Mouse (Mus musculus) urinary bladder, adult 18-20 months (tissue): ENCODE results near the gene Card11.

Source experiments
- DNase-seq, 2 experiments: peaks; one replicate each; pipeline ENCODE4 v3.0.0; 2022; ENCODE audit warnings: low spot score in 2 of 2, mixed read lengths in 2 of 2

The Card11 gene

GRCm38 (mm10) chr5:140918519-140918918 is 81.9 kb downstream of the Card11 start:
- no peak for DNase-seq

- no peak for DNase-seq
Measured at GRCm38 (mm10) chr5:140917807-140918206, 82.6 kb downstream of the Card11 start.

- DNase-seq, result no peak
Measured at GRCm38 (mm10) chr5:140910841-140911240, 89.5 kb downstream of the Card11 start.

- no peak for DNase-seq
Measured at GRCm38 (mm10) chr5:140900866-140901265, 99.5 kb downstream of the Card11 start.

- no peak for DNase-seq
Measured at GRCm38 (mm10) chr5:140891080-140891479, 109.3 kb downstream of the Card11 start.

- DNase-seq, result no peak
Measured at GRCm38 (mm10) chr5:140890050-140890449, 110.3 kb downstream of the Card11 start.

- DNase-seq, result no peak
Measured at GRCm38 (mm10) chr5:140889539-140889938, 110.8 kb downstream of the Card11 start.

GRCm38 (mm10) chr5:140887871-140888270 is 112.5 kb downstream of the Card11 start:
- DNase-seq, result no peak

GRCm38 (mm10) chr5:140884966-140885365 is 115.4 kb downstream of the Card11 start:
- DNase-seq, result no peak

- DNase-seq, result no peak
Measured at GRCm38 (mm10) chr5:140882391-140882790, 118.0 kb downstream of the Card11 start.

GRCm38 (mm10) chr5:140880151-140880550 is 120.2 kb downstream of the Card11 start:
- no peak for DNase-seq

GRCm38 (mm10) chr5:140878644-140879043 is 121.7 kb downstream of the Card11 start:
- no peak for DNase-seq

- no peak for DNase-seq
Measured at GRCm38 (mm10) chr5:140873736-140874307, 126.6 kb downstream of the Card11 start.

GRCm38 (mm10) chr5:140873039-140873551 is 127.3 kb downstream of the Card11 start:
- no peak for DNase-seq

- no peak for DNase-seq
Measured at GRCm38 (mm10) chr5:140872532-140873038, 127.8 kb downstream of the Card11 start.

GRCm38 (mm10) chr5:140871241-140871640 is 129.1 kb downstream of the Card11 start:
- DNase-seq, result no peak

- DNase-seq, result no peak
Measured at GRCm38 (mm10) chr5:140869034-140869433, 131.3 kb downstream of the Card11 start.

GRCm38 (mm10) chr5:140859730-140860129 is 140.7 kb downstream of the Card11 start:
- no peak for DNase-seq

- no peak for DNase-seq
Measured at GRCm38 (mm10) chr5:140858335-140858734, 142.0 kb downstream of the Card11 start.

GRCm38 (mm10) chr5:140857432-140858154 is 142.8 kb downstream of the Card11 start:
- DNase-seq, result no peak

GRCm38 (mm10) chr5:140855909-140856530 is 144.4 kb downstream of the Card11 start:
- no peak for DNase-seq

- DNase-seq, result no peak
Measured at GRCm38 (mm10) chr5:140854700-140855099, 145.7 kb downstream of the Card11 start.

GRCm38 (mm10) chr5:140853723-140854122 is 146.7 kb downstream of the Card11 start:
- no peak for DNase-seq
